Mouse (Mus musculus) ES-E14 (cell line): ENCODE measurements around the gene Btn2a2. TPM values are rescaled to one million over a fixed set of nuclear protein-coding genes. Genes with fewer than 3 reads are reported as not detected.

ENCODE experiments used
- DNase-seq: peaks from one replicate; pipeline ENCODE4 v3.0.0-alpha.2; 2013; ENCODE audit warnings: low read depth, low spot score
- H3K27ac ChIP-seq: 2 replicates; pipeline ENCODE4 v1.5.1; 2012; ENCODE audit warnings: low read depth, mild to moderate bottlenecking, low read length, moderate library complexity, mixed read lengths; ENCODE audit not compliant: poor library complexity, insufficient read depth, severe bottlenecking
- H3K36me3 ChIP-seq: 2 replicates; pipeline ENCODE4 v1.6.1; 2012; ENCODE audit warnings: mild to moderate bottlenecking, low read length, moderate library complexity, mixed read lengths; ENCODE audit not compliant: control insufficient read depth, poor library complexity, insufficient read depth, severe bottlenecking
- H3K4me1 ChIP-seq, 2 experiments: fragments of 150-350 bp in 1 of 2; sonication (generic) in 1 of 2; 2 replicates each; pipeline ENCODE4 v1.6.1; 2012; ENCODE audit warnings: low read length in 2 of 2, mild to moderate bottlenecking in 1 of 2, mixed read lengths in 1 of 2; ENCODE audit not compliant: control insufficient read depth in 2 of 2, insufficient read depth in 2 of 2, poor library complexity in 1 of 2
- H3K4me3 ChIP-seq, 2 experiments: fragments of 150-350 bp in 1 of 2; sonication (generic) in 1 of 2; 2 replicates each; pipeline ENCODE4 v1.5.1; 2012; ENCODE audit warnings: low read length in 2 of 2, low read depth in 1 of 2, mild to moderate bottlenecking in 1 of 2, mixed read lengths in 1 of 2; ENCODE audit not compliant: insufficient read depth in 1 of 2, poor library complexity in 1 of 2, severe bottlenecking in 1 of 2
- H3K9ac ChIP-seq: 2 replicates; pipeline ENCODE4 v1.6.1; 2012; ENCODE audit warnings: low read depth, mild to moderate bottlenecking, low read length, mixed read lengths; ENCODE audit not compliant: poor library complexity, insufficient read depth, severe bottlenecking
- H3K9me3 ChIP-seq: fragments of 150-350 bp; sonication (generic); 2 replicates; pipeline ENCODE4 v1.6.1; 2012; ENCODE audit warnings: low read depth, mild to moderate bottlenecking, low read length; ENCODE audit not compliant: control insufficient read depth, insufficient read depth
- CHD2 ChIP-seq: IDR thresholded peaks from 2 replicates; pipeline ENCODE4 v1.6.1; 2014; ENCODE audit warnings: mild to moderate bottlenecking, low read depth, low read length, inconsistent platforms
- HCFC1 ChIP-seq: IDR thresholded peaks from 2 replicates; pipeline ENCODE4 v1.6.1; 2012; ENCODE audit warnings: low read length, inconsistent platforms, borderline replicate concordance; ENCODE audit not compliant: insufficient read depth
- MAFK ChIP-seq: IDR thresholded peaks from 2 replicates; pipeline ENCODE4 v1.6.1; 2014; ENCODE audit warnings: mild to moderate bottlenecking, low read depth, low read length, inconsistent platforms; ENCODE audit not compliant: insufficient read depth
- ZC3H11A ChIP-seq: IDR thresholded peaks from 2 replicates; pipeline ENCODE4 v1.6.1; 2012; ENCODE audit warnings: low read depth, mild to moderate bottlenecking, inconsistent platforms, low read length, borderline replicate concordance
- ZNF384 ChIP-seq: IDR thresholded peaks from 2 replicates; pipeline ENCODE4 v1.6.1; 2012; ENCODE audit warnings: low read depth, low read length, inconsistent platforms
- in situ Hi-C, 2 experiments: fragments of 600-800 bp; cut with MboI; formaldehyde crosslinking; loops; one replicate each; pipeline ENCODE4 v1.15.1; 2025; ENCODE audit warnings: low sequenced_read_pairs in 2 of 2, inconsistent platforms in 1 of 2; ENCODE audit not compliant: unreplicated experiment in 2 of 2
- total RNA-seq: library from RNA; depleted of rRNA; stranded (reverse); fragments of 300-350 nt; gene quantifications from 2 replicates; pipeline ENCODE4 v1.2.3, GENCODE M21; 2012

The Btn2a2 gene
- total RNA-seq, 1 experiment: 1.5 TPM

DNA sequence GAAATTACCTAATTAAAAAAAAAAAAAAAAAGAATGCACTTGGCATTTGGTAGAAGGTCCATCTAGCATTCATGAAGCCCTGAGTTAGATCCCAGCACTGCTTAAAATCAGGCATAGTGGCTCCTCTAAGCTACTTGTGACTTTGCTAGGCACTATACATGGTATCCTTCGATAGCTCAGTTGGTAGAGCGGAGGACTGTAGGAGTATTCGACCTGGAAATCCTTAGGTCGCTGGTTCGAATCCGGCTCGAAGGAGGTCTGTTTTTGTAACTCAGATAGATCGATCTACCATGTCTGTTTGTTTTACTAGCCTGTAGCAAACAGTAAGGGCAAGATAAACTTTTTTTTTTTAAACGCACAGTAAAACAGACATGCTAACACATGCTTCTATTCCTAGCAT is 21.7 kb downstream of the Btn2a2 start:
- H3K9me3 ChIP-seq: no peaks in the 10 kb centered on the region
- peaks cover 2 to 7% of the 10 kb centered on the region in 2 experiments; a peak in 3 of 4 replicates for H3K4me1 ChIP-seq
- no peak overlapping the region for H3K27ac ChIP-seq
- H3K9ac ChIP-seq: no peak overlapping the region
- H3K36me3 ChIP-seq: no peaks in the 10 kb centered on the region
- DNase-seq: peak; percentile 94
- 0 out of 4 replicates have a peak overlapping the region, but pooled peaks of 1 of the 2 experiments have one; percentile 12 for H3K4me3 ChIP-seq
- TF ChIP-seq HCFC1 (no peak), MAFK (peak; percentile 96)
- in situ Hi-C loops: no loop called here

- TF ChIP-seq MAFK: no peak
- no peak for TF ChIP-seq CHD2
- TF ChIP-seq HCFC1: no peak
- no peak for TF ChIP-seq ZNF384
- no peak for TF ChIP-seq ZC3H11A
- Histone ChIP-seq H3K36me3 (no peaks in the 10 kb centered on the region), H3K4me1 (peaks cover 2 to 7% of the 10 kb centered on the region in 2 experiments; a peak in 3 of 4 replicates), H3K9ac (no peak overlapping the region), H3K9me3 (no peaks in the 10 kb centered on the region), H3K4me3 (0 out of 4 replicates have a peak overlapping the region, but pooled peaks of 1 of the 2 experiments have one; percentile 49), H3K27ac (no peak overlapping the region)
- in situ Hi-C loops: no loop called here
- no peak for DNase-seq
Measured at GRCm38 (mm10) chr13:23466306-23466705, 22.4 kb downstream of the Btn2a2 start.

GRCm38 (mm10) chr13:23465600-23466109 is 23.0 kb downstream of the Btn2a2 start, which contains the start of gene Btn1a1:
TSS of gene Btn1a1 (minus strand) at chr13:23465901.
- no peak within 1 kb of the TSS for H3K27ac ChIP-seq
- H3K4me1 ChIP-seq: peaks cover 2 to 7% of the 10 kb centered on the region in 2 experiments; a peak in 3 of 4 replicates
- in situ Hi-C loops: no loop called here
- no peak for DNase-seq
- H3K9ac ChIP-seq: no peak within 1 kb of the TSS; the same call in 1 of the 2 replicates
- TF ChIP-seq ZC3H11A (no peak), MAFK (no peak), ZNF384 (no peak), CHD2 (no peak), HCFC1 (no peak)
- H3K9me3 ChIP-seq: no peaks in the 10 kb centered on the region
- no peaks in the 10 kb centered on the region for H3K36me3 ChIP-seq
- peak within 1 kb of the TSS; percentile 40 to 49; a peak in 3 of 4 replicates for H3K4me3 ChIP-seq

- TF ChIP-seq ZC3H11A: no peak
- no peak for TF ChIP-seq HCFC1
- no peak for TF ChIP-seq ZNF384
- no peak for TF ChIP-seq CHD2
- TF ChIP-seq MAFK: no peak
- no peak for DNase-seq
- in situ Hi-C loops: no loop called here
- no peaks in the 10 kb centered on the region for H3K9me3 ChIP-seq
- no peaks in the 10 kb centered on the region for H3K36me3 ChIP-seq
- peak overlapping the region; percentile 26 to 49; a peak in 2 of 4 replicates for H3K4me3 ChIP-seq
- no peak overlapping the region for H3K9ac ChIP-seq
- no peak overlapping the region for H3K27ac ChIP-seq
- H3K4me1 ChIP-seq: peaks cover 2 to 7% of the 10 kb centered on the region in 2 experiments; a peak in 3 of 4 replicates
Measured at GRCm38 (mm10) chr13:23464841-23465366, 23.8 kb downstream of the Btn2a2 start.
